8 mouse cellular contexts compared by ENCODE assay signal in the genomic region with DNA sequence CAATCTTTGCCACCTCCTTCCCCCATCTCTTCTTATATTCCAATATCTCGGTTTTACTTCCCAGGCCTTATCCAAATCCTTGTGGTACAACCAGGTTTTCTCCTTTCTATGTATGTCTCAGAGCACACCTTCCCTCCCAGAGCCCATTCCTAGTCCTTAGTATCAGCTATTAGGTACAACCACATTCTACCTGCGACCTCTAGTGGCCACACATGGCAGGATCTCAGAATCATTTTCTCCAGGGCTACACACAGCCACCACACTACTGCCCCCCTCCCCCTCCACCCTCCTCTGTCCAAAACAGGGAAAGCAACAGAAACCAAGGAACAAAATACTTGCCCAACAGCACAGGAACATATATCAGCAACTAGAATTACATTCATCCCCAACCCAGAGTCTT.
A peak's percentile ranks its signal among the peaks of the same experiment; 100 is the strongest.
DNase-seq lines count a peak whose midpoint lies in the region; ATAC-seq and TF ChIP-seq lines count a peak whose summit lies in the region.

No protein-coding gene starts in this region.

- no peaks in the 10 kb centered on the region for H3K9me3 ChIP-seq in hindbrain, embryonic 11.5 days (ENCODE audit: control insufficient read depth, low read length)
- H3K9me3 ChIP-seq in midbrain, embryonic 15.5 days, result no peaks in the 10 kb centered on the region

- H3K4me3 ChIP-seq in bone marrow, adult 2 months (replicated peaks; ENCODE audit: control insufficient read depth, low read depth, low read length), result no peak overlapping the region
- no peak overlapping the region for H3K4me3 ChIP-seq in hindbrain, embryonic 11.5 days (ENCODE audit: low read depth, low read length)
- H3K4me3 ChIP-seq in left cerebral cortex, adult 2 months, result no peak overlapping the region
- no peak overlapping the region for H3K4me3 ChIP-seq in midbrain, embryonic 15.5 days

- H3K27me3 ChIP-seq in hindbrain, embryonic 11.5 days (ENCODE audit: control insufficient read depth, insufficient read depth, low read length), result no peaks in the 10 kb centered on the region
- no peaks in the 10 kb centered on the region for H3K27me3 ChIP-seq in midbrain, embryonic 15.5 days (replicated peaks)

- no peak overlapping the region for H3K9ac ChIP-seq in hindbrain, embryonic 11.5 days (ENCODE audit: low read depth, low read length)
- no peak overlapping the region for H3K9ac ChIP-seq in midbrain, embryonic 15.5 days

- DNase-seq in frontal cortex, postnatal 36 days (ENCODE audit: low spot score in 2 of 2), result peak; percentile 2 to 4
- no peak for DNase-seq in frontal cortex, postnatal 10 days (ENCODE audit: low spot score in 2 of 2)
- peak; percentile 73 for DNase-seq in 416B (ENCODE audit: low read depth)
- DNase-seq in hindbrain, embryonic 11.5 days (ENCODE audit: low spot score), result peak; percentile 69
- peak; percentile 9 to 12 for DNase-seq in left cerebral cortex, adult 2 months (ENCODE audit: extremely low spot score in 1 of 2, low spot score in 2 of 2)
- DNase-seq in gastrocnemius, postnatal 25 days, result no peak

- no peak overlapping the region for H3K4me2 ChIP-seq in hindbrain, embryonic 11.5 days (replicated peaks; ENCODE audit: low read depth, low read length)
- no peak overlapping the region for H3K4me2 ChIP-seq in midbrain, embryonic 15.5 days

- intact Hi-C loops in left cerebral cortex, adult 2 months (cut with DNase I), result no loop called here

- peak; percentile 17; the same call in 1 of the 2 replicates for TF ChIP-seq CTCF in bone marrow, adult 2 months (IDR thresholded peaks at IDR 0.05; ENCODE audit: control insufficient read depth, insufficient read depth, low read length)
- TF ChIP-seq CTCF in left cerebral cortex, adult 2 months (IDR thresholded peaks at IDR 0.05), result peak; percentile 43

- no peak for TF ChIP-seq POLR2A in bone marrow, adult 2 months (IDR thresholded peaks at IDR 0.05; ENCODE audit: borderline replicate concordance, control insufficient read depth, low read depth, low read length)

- no peak overlapping the region for H3K27ac ChIP-seq in bone marrow, adult 2 months (ENCODE audit: control insufficient read depth, insufficient read depth, low read depth, low read length, poor library complexity)
- no peak overlapping the region for H3K27ac ChIP-seq in hindbrain, embryonic 11.5 days (ENCODE audit: low read depth, low read length)
- H3K27ac ChIP-seq in left cerebral cortex, adult 2 months, result no peak overlapping the region
- H3K27ac ChIP-seq in midbrain, embryonic 15.5 days, result no peak overlapping the region

- no peaks in the 10 kb centered on the region for H3K4me1 ChIP-seq in bone marrow, adult 2 months (ENCODE audit: control insufficient read depth, insufficient read depth, low read length)
- no peaks in the 10 kb centered on the region for H3K4me1 ChIP-seq in hindbrain, embryonic 11.5 days (replicated peaks; ENCODE audit: control insufficient read depth, insufficient read depth, low read length)
- no peaks in the 10 kb centered on the region for H3K4me1 ChIP-seq in midbrain, embryonic 15.5 days

- H3K36me3 ChIP-seq in hindbrain, embryonic 11.5 days (ENCODE audit: control insufficient read depth, insufficient read depth, low read length), result no peaks in the 10 kb centered on the region
- H3K36me3 ChIP-seq in midbrain, embryonic 15.5 days (replicated peaks), result no peaks in the 10 kb centered on the region

- peak; percentile 83 for ATAC-seq in hindbrain, embryonic 11.5 days (ENCODE audit: low FRiP score)
- ATAC-seq in midbrain, embryonic 15.5 days (replicated peaks), result 0 out of 2 replicates have a peak, but pooled peaks have one; percentile 65

- WGBS in bone marrow, adult 2 months, result 16% methylated on average over 2 of the region's 2 CpGs
- WGBS in hindbrain, embryonic 11.5 days, result 14% methylated on average over 2 of the region's 2 CpGs
- WGBS in midbrain, embryonic 15.5 days, result 9% methylated on average over 2 of the region's 2 CpGs

Comparison
In these comparisons a context has a peak if more than half of its experiments do, and no peak if none do; other contexts are left out.
1. DNase-seq: peak in frontal cortex, postnatal 36 days (2 of 2), 416B (single experiment), hindbrain, embryonic 11.5 days (single experiment) and left cerebral cortex, adult 2 months (2 of 2); none in frontal cortex, postnatal 10 days (0 of 2) and gastrocnemius, postnatal 25 days (single experiment).